Mouse (Mus musculus): ENCODE measurements around the gene Gm45808. TPM values are rescaled to one million over a fixed set of nuclear protein-coding genes. Genes with fewer than 3 reads are reported as not detected.

Gene Gm45808
- polyA plus RNA-seq, 1 experiment from 2014 or later = not detected

DNA sequence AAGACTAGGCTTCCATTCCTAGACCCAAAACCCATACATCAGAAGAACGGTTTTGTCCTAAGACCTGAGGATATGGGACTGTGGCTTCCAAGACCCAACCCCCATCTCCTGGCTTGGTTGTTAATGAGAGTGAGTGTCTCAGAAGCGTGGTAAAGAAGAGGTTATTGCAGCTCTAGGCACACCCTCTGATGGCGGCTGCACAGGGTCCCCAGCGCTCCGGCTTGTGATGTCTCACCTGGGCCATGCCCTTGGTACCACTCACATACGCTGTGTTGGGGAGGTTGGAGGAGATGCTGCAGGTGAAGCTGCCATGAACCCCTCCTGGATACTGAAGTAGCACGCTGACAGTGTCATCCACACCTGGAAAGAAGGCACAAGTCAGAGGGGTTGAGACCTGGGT is 7.8 kb downstream of the Gm45808 start:
- Histone ChIP-seq H3K36me3 (ENCODE audit: insufficient read depth, low read length) (no peaks in the 10 kb centered on the region), H3K4me2 (ENCODE audit: low read length) (no peak overlapping the region), H3K4me1 (replicated peaks; ENCODE audit: insufficient read depth, low read length) (no peaks in the 10 kb centered on the region), H3K9me3 (replicated peaks; ENCODE audit: low read length) (no peaks in the 10 kb centered on the region), H3K9ac (ENCODE audit: low read depth, low read length) (no peak overlapping the region), H3K27ac (no peak overlapping the region), H3K4me3 (replicated peaks; ENCODE audit: low read depth, low read length) (no peak overlapping the region), H3K27me3 (ENCODE audit: insufficient read depth, low read length) (no peaks in the 10 kb centered on the region)
- TF ChIP-seq CTCF (IDR thresholded peaks at IDR 0.05; ENCODE audit: low read depth) = no peak
- no peak for DNase-seq (ENCODE audit: low spot score)
- 95% methylated on average over 7 of the region's 7 CpGs for WGBS
- no peak for ATAC-seq (replicated peaks; ENCODE audit: low FRiP score, low read depth)

DNA sequence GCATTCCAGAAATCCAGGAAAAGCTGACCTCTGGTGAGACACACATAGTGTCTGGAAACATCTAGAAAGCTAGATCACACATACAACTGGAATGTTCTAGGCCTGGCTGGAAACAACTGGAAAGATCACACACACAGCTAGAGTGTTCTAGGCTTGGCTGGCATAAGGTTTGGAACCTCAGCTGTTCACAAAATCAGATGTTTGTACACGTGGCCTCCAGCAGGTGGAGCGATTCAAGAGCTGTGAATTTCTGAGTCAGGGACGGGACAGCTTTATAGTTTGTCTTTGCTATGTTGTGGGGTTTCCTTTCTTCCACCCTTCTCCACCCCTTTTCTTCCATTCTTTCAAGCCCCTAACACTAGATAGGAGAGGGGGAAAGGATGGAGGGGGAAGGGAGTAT is 9.6 kb downstream of the Gm45808 start:
- Histone ChIP-seq H3K27me3 (ENCODE audit: insufficient read depth, low read length) (no peaks in the 10 kb centered on the region), H3K4me1 (replicated peaks; ENCODE audit: insufficient read depth, low read length) (no peaks in the 10 kb centered on the region), H3K4me3 (replicated peaks; ENCODE audit: low read depth, low read length) (no peak overlapping the region), H3K36me3 (ENCODE audit: insufficient read depth, low read length) (no peaks in the 10 kb centered on the region), H3K9me3 (replicated peaks; ENCODE audit: low read length) (no peaks in the 10 kb centered on the region), H3K4me2 (ENCODE audit: low read length) (no peak overlapping the region; the same call in 1 of the 2 replicates), H3K27ac (no peak overlapping the region; the same call in 1 of the 2 replicates), H3K9ac (ENCODE audit: low read depth, low read length) (no peak overlapping the region)
- DNase-seq (ENCODE audit: low spot score) (peak; percentile 83), ATAC-seq (replicated peaks; ENCODE audit: low FRiP score, low read depth) (no peak; the same call in 1 of the 2 replicates)
- WGBS = 5% methylated on average over 3 of the region's 3 CpGs
- peak; percentile 90 for TF ChIP-seq CTCF (IDR thresholded peaks at IDR 0.05; ENCODE audit: low read depth)

DNA sequence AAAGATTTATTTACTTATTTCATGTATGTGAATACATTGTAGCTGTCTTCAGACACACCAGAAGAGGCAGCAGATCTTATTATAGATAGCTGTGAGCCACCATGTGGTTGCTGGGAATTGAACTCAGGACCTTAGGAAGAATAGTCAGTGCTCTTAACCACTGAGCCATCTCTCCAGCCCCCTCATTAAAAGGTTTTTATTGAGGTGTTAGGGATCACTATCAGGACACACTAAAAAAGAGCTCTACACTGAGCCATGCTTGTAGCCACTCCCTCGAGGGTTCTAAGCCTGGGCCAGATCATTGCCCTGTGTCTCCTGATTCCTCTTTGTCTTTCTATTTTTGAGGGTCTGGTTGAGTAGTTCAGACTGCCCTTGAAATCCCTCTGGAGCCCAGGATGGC is 10.2 kb downstream of the Gm45808 start:
- H3K9ac ChIP-seq (ENCODE audit: low read depth, low read length) = no peak overlapping the region
- DNase-seq (ENCODE audit: low spot score) (no peak), ATAC-seq (replicated peaks; ENCODE audit: low FRiP score, low read depth) (no peak)
- H3K27me3 ChIP-seq (ENCODE audit: insufficient read depth, low read length) = no peaks in the 10 kb centered on the region
- no peak overlapping the region for H3K4me2 ChIP-seq (ENCODE audit: low read length)
- no peaks in the 10 kb centered on the region for H3K4me1 ChIP-seq (replicated peaks; ENCODE audit: insufficient read depth, low read length)
- H3K27ac ChIP-seq = no peak overlapping the region
- no peak overlapping the region for H3K4me3 ChIP-seq (replicated peaks; ENCODE audit: low read depth, low read length)
- H3K9me3 ChIP-seq (replicated peaks; ENCODE audit: low read length) = no peaks in the 10 kb centered on the region
- WGBS = 24% methylated on average over 1 of the region's 1 CpGs
- H3K36me3 ChIP-seq (ENCODE audit: insufficient read depth, low read length) = no peaks in the 10 kb centered on the region
- TF ChIP-seq CTCF (IDR thresholded peaks at IDR 0.05; ENCODE audit: low read depth) = no peak

DNA sequence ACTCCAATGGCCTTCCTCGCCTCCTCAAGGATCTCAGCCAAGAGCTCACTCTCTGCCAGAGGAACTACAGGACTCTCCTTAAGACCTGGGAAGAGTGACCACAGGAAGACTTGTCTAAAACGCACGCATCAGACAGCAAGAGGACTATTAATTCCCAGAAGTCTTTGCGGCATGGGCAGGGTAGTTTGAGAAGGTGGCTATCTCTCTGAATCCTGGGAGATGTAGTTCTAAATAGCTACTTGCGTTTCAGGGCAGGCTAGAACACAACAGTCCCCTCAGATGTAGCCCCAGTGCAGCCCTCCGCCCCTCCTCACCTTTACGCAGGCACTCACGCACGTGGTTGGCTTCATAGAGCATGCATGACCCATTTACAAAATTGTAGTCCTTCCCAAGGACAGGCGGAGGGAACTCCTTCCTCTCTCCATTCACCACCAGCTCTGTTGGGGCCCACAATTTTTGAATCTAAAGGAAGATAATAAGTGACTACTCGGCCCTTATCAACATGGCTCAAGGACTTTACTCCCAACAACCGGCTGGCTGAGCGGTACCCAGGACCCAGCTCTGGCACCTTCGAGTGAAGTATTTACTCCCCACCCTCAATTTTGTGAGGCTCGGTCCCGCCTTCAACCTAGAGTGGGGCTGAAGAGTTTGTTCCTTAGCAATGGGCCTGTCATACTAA is 11.2 kb downstream of the Gm45808 start:
- Histone ChIP-seq H3K4me3 (replicated peaks; ENCODE audit: low read depth, low read length) (0 out of 2 replicates have a peak overlapping the region, but pooled peaks have one; percentile 21), H3K27me3 (ENCODE audit: insufficient read depth, low read length) (no peaks in the 10 kb centered on the region), H3K27ac (no peak overlapping the region), H3K4me2 (ENCODE audit: low read length) (peak overlapping the region; percentile 49), H3K4me1 (replicated peaks; ENCODE audit: insufficient read depth, low read length) (no peaks in the 10 kb centered on the region), H3K9me3 (replicated peaks; ENCODE audit: low read length) (no peaks in the 10 kb centered on the region), H3K9ac (ENCODE audit: low read depth, low read length) (peak overlapping the region; percentile 41; the same call in 1 of the 2 replicates), H3K36me3 (ENCODE audit: insufficient read depth, low read length) (no peaks in the 10 kb centered on the region)
- ATAC-seq (replicated peaks; ENCODE audit: low FRiP score, low read depth) (no peak), DNase-seq (ENCODE audit: low spot score) (peak; percentile 71)
- WGBS = 67% methylated on average over 16 of the region's 16 CpGs
- TF ChIP-seq CTCF (IDR thresholded peaks at IDR 0.05; ENCODE audit: low read depth) = no peak

DNA sequence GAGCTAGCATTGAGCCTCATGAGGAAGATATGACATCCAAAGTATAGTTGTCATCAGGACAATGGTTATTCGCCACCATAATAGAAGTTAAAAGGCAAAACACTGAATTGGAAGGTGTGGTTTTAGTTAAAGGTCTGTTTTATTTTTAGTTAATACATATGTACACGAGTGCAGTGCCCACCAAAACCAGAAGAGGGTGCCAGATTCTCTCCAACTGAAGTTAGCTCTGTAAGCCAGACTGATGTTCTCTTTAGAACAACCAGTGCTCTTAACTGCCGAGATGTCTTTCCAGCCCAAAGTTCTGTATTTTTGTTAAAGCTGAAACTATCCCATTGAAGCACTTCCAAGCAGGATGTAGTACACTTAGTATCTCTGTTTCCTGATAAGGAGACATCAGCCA is 15.7 kb downstream of the Gm45808 start:
- H3K36me3 ChIP-seq (ENCODE audit: insufficient read depth, low read length) = no peaks in the 10 kb centered on the region

DNA sequence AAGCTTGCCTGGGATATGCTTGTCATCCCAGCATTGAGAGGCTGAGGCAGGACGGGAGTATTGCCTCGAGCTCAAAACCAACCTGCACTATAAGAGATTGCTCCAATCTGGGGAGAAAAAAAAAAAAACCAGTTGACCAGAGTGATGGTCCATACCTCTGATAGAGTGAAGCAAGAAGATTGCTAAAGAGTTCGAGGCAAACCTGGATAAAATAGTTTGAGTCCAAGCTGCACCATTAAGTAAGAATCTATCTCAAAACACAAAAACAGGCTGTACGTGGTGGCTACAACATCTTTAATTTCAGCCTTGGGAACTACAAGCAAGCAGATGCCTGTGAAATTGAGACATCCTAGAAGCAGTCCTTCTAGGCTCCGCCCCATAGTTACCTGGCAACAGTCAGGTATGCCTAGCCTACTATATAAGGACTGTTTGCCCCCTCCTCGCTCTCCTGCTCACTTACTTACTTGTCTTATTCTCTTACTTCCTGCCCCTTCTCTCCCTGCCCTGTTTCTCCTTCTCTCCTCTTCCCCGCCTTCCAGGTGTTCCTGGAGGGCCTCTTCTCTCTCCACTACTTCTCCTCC is 19.4 kb downstream of the Gm45808 start:
- no peak for DNase-seq (ENCODE audit: low spot score)
- peaks cover 7% of the 10 kb centered on the region; the same call in 1 of the 2 replicates for H3K4me1 ChIP-seq (replicated peaks; ENCODE audit: insufficient read depth, low read length)
- no peak overlapping the region for H3K27ac ChIP-seq
- ATAC-seq (replicated peaks; ENCODE audit: low FRiP score, low read depth) = no peak
- H3K36me3 ChIP-seq (ENCODE audit: insufficient read depth, low read length) = peaks cover 7% of the 10 kb centered on the region; the same call in 1 of the 2 replicates
- TF ChIP-seq CTCF (IDR thresholded peaks at IDR 0.05; ENCODE audit: low read depth) = no peak
- H3K4me2 ChIP-seq (ENCODE audit: low read length) = peak overlapping the region; percentile 90
- peak overlapping the region; percentile 78 for H3K4me3 ChIP-seq (replicated peaks; ENCODE audit: low read depth, low read length)
- H3K9ac ChIP-seq (ENCODE audit: low read depth, low read length) = no peak overlapping the region
- H3K27me3 ChIP-seq (ENCODE audit: insufficient read depth, low read length) = no peaks in the 10 kb centered on the region
- WGBS = 38% methylated on average over 7 of the region's 7 CpGs
- H3K9me3 ChIP-seq (replicated peaks; ENCODE audit: low read length) = no peaks in the 10 kb centered on the region

More for the DNA sequence above, 15.7 kb downstream of the Gm45808 start:
- ATAC-seq (replicated peaks; ENCODE audit: low FRiP score, low read depth) (no peak), DNase-seq (ENCODE audit: low spot score) (peak; percentile 90)
- 5% methylated on average over 3 of the region's 3 CpGs for whole genome bisulfite sequencing
- peak; percentile 88 for TF ChIP-seq CTCF (IDR thresholded peaks at IDR 0.05; ENCODE audit: low read depth)
- Histone ChIP-seq H3K27ac (no peak overlapping the region), H3K9ac (ENCODE audit: low read depth, low read length) (no peak overlapping the region), H3K27me3 (ENCODE audit: insufficient read depth, low read length) (no peaks in the 10 kb centered on the region), H3K4me3 (replicated peaks; ENCODE audit: low read depth, low read length) (no peak overlapping the region), H3K4me1 (replicated peaks; ENCODE audit: insufficient read depth, low read length) (peaks cover 2% of the 10 kb centered on the region; the same call in 1 of the 2 replicates), H3K4me2 (ENCODE audit: low read length) (no peak overlapping the region), H3K9me3 (replicated peaks; ENCODE audit: low read length) (no peaks in the 10 kb centered on the region)

Data from kidney, postnatal 0 days (tissue).